Mouse (Mus musculus) hindbrain, embryonic 14.5 days (tissue): Measurements from ENCODE around the gene Tnxb. TPM values are rescaled to one million over a fixed set of nuclear protein-coding genes. Genes with fewer than 3 reads are reported as not detected.

ENCODE experiments used
- ATAC-seq: fragments of 200-750 bp; cut with Nextera tagmentation; 2 replicates; pipeline ENCODE4 v1.8.0; 2017; ENCODE audit warnings: moderate number of reproducible peaks, mild to moderate bottlenecking, moderate TSS enrichment, moderate library complexity; ENCODE audit not compliant: low FRiP score
- DNase-seq: peaks from one replicate; pipeline ENCODE4 v3.0.0-alpha.2; 2015; ENCODE audit warnings: low spot score
- H3K27ac ChIP-seq: fragments of 300-500 bp; sonication (generic); 2 replicates; pipeline ENCODE4 v1.5.1; 2014; ENCODE audit warnings: mild to moderate bottlenecking, moderate library complexity
- H3K27me3 ChIP-seq: fragments of 300-500 bp; sonication (generic); 2 replicates; pipeline ENCODE4 v1.6.1; 2014; ENCODE audit warnings: mild to moderate bottlenecking, low read length, mixed read lengths; ENCODE audit not compliant: control insufficient read depth, insufficient read depth
- H3K36me3 ChIP-seq: fragments of 300-500 bp; sonication (generic); replicated peaks from 2 replicates; pipeline ENCODE4 v1.6.1; 2014; ENCODE audit not compliant: control insufficient read depth, insufficient read depth
- H3K4me1 ChIP-seq: fragments of 300-500 bp; sonication (generic); replicated peaks from 2 replicates; pipeline ENCODE4 v1.6.1; 2014; ENCODE audit warnings: antibody characterized with exemption, low read length, mixed read lengths; ENCODE audit not compliant: control insufficient read depth, insufficient read depth
- H3K4me2 ChIP-seq: fragments of 300-500 bp; sonication (generic); replicated peaks from 2 replicates; pipeline ENCODE4 v1.6.1; 2014; ENCODE audit warnings: mild to moderate bottlenecking, moderate library complexity
- H3K4me3 ChIP-seq: fragments of 300-500 bp; sonication (generic); replicated peaks from 2 replicates; pipeline ENCODE4 v1.5.1; 2014; ENCODE audit warnings: mild to moderate bottlenecking, low read length
- H3K9ac ChIP-seq: fragments of 300-500 bp; sonication (generic); 2 replicates; pipeline ENCODE4 v1.6.1; 2014
- H3K9me3 ChIP-seq: fragments of 300-500 bp; sonication (generic); 2 replicates; pipeline ENCODE4 v1.6.1; 2016; ENCODE audit warnings: low read length; ENCODE audit not compliant: control insufficient read depth
- WGBS: fragments of 180-500 bp; shearing (Covaris S2); extraction: QIAGEN DNeasy Blood & Tissue Kit; methylation state at CpG from one replicate; pipeline ENCODE4 v1.1.7; 2014; 5-methylcytosine and 5-hydroxymethylcytosine counted together
- polyA plus RNA-seq: library from polyadenylated mRNA; unstranded; fragments of >200 nt; fragmentation: Nextera tagmentation; extraction: Ambion mirVana; gene quantifications from 2 replicates; pipeline ENCODE4 v1.2.1, GENCODE M21; 2014

Gene Tnxb
- polyA plus RNA-seq, 1 experiment from 2014 or later: 0.24 TPM

- Histone ChIP-seq H3K4me2 (no peak overlapping the region), H3K4me3 (no peak overlapping the region), H3K4me1 (no peaks in the 10 kb centered on the region), H3K27ac (no peak overlapping the region), H3K36me3 (no peaks in the 10 kb centered on the region), H3K9ac (no peak overlapping the region), H3K27me3 (no peaks in the 10 kb centered on the region), H3K9me3 (peaks cover 7% of the 10 kb centered on the region; the same call in 1 of the 2 replicates)
- ATAC-seq: no peak
- WGBS: 82% methylated on average over 5 of the region's 5 CpGs
- no peak for DNase-seq
These were observed 76.2 kb downstream of the Tnxb start for GRCm38 (mm10) chr17:34746531-34746930.

- Histone ChIP-seq H3K9me3 (no peaks in the 10 kb centered on the region), H3K36me3 (no peaks in the 10 kb centered on the region), H3K4me3 (no peak overlapping the region), H3K9ac (no peak overlapping the region), H3K27ac (no peak overlapping the region), H3K4me1 (no peaks in the 10 kb centered on the region), H3K4me2 (no peak overlapping the region), H3K27me3 (no peaks in the 10 kb centered on the region)
- ATAC-seq (no peak), DNase-seq (no peak)
- WGBS: 84% methylated on average over 3 of the region's 3 CpGs
These were observed 91.1 kb downstream of the Tnxb start for GRCm38 (mm10) chr17:34761471-34761870.

Other genes with a start within 250 kb of the Tnxb start
- not detected in 2 replicates for gene Btnl4, start 193.2 kb upstream of the Tnxb start, polyA plus RNA-seq
- gene Btnl6, start 153.2 kb upstream of the Tnxb start, polyA plus RNA-seq: not detected in 2 replicates
- gene Notch4, start 106.3 kb upstream of the Tnxb start, polyA plus RNA-seq: 11.1 and 12.1 TPM in 2 replicates
- gene Gpsm3, start 80.7 kb upstream of the Tnxb start, polyA plus RNA-seq: 4.2 and 4.7 TPM in 2 replicates
- 7.1 and 10.5 TPM in 2 replicates for gene Pbx2, start 79.3 kb upstream of the Tnxb start, polyA plus RNA-seq
- gene Ager, start 72.7 kb upstream of the Tnxb start, polyA plus RNA-seq: 1.1 and 1.4 TPM in 2 replicates
- gene Rnf5, start 66.8 kb upstream of the Tnxb start, polyA plus RNA-seq: 196 and 211 TPM in 2 replicates
- 123 and 126 TPM in 2 replicates for gene Agpat1, start 66.3 kb upstream of the Tnxb start, polyA plus RNA-seq
- 8.8 and 11.4 TPM in 2 replicates for gene Egfl8, start 54.6 kb upstream of the Tnxb start, polyA plus RNA-seq
- 22.2 and 25.4 TPM in 2 replicates for gene Ppt2, start 42.0 kb upstream of the Tnxb start, polyA plus RNA-seq
- 7.3 and 8.6 TPM in 2 replicates for gene Prrt1, start 41.0 kb upstream of the Tnxb start, polyA plus RNA-seq
- 11.7 and 12.9 TPM in 2 replicates for gene Fkbpl, start 25.8 kb upstream of the Tnxb start, polyA plus RNA-seq
- 84.7 and 87.6 TPM in 2 replicates for gene Atf6b, start 23.4 kb upstream of the Tnxb start, polyA plus RNA-seq
- gene C4b, start 73.3 kb downstream of the Tnxb start, polyA plus RNA-seq: 0.22 TPM in 1 of 2 replicates, not detected in the other
- not detected in 2 replicates for gene Cyp21a1, start 134.0 kb downstream of the Tnxb start, polyA plus RNA-seq
- gene Stk19, start 166.4 kb downstream of the Tnxb start, polyA plus RNA-seq: 25.9 and 28.8 TPM in 2 replicates
- gene Dxo, start 166.5 kb downstream of the Tnxb start, polyA plus RNA-seq: 54.4 and 61.9 TPM in 2 replicates
- 49.6 and 51.2 TPM in 2 replicates for gene Skiv2l, start 179.7 kb downstream of the Tnxb start, polyA plus RNA-seq
- gene Nelfe, start 179.9 kb downstream of the Tnxb start, polyA plus RNA-seq: 73.7 and 74.0 TPM in 2 replicates
- 2.2 and 2.3 TPM in 2 replicates for gene Cfb, start 192.0 kb downstream of the Tnxb start, polyA plus RNA-seq
- 3.0 and 3.3 TPM in 2 replicates for gene Zbtb12, start 208.9 kb downstream of the Tnxb start, polyA plus RNA-seq
- gene Gm20547, start 211.5 kb downstream of the Tnxb start, polyA plus RNA-seq: not detected in 2 replicates
- gene C2, start 227.7 kb downstream of the Tnxb start, polyA plus RNA-seq: 1.2 and 1.8 TPM in 2 replicates
- gene Ehmt2, start 227.9 kb downstream of the Tnxb start, polyA plus RNA-seq: 72.6 and 82.1 TPM in 2 replicates
- 0.11 and 0.12 TPM in 2 replicates for gene Slc44a4, start 243.9 kb downstream of the Tnxb start, polyA plus RNA-seq